Mouse (Mus musculus) olfactory bulb, adult 2 months (tissue): Measurements from ENCODE around the gene Cacng7. TPM values are rescaled to one million over a fixed set of nuclear protein-coding genes. Genes with fewer than 3 reads are reported as not detected.

Experiments
- H3K27ac ChIP-seq: fragments of 200-500 bp; 2 replicates; pipeline ENCODE4 v1.5.1; 2012; ENCODE audit warnings: low read depth, low read length; ENCODE audit not compliant: insufficient read depth
- H3K4me1 ChIP-seq: fragments of 200-500 bp; 2 replicates; pipeline ENCODE4 v1.6.1; 2012; ENCODE audit warnings: low read length; ENCODE audit not compliant: control insufficient read depth, insufficient read depth
- H3K4me3 ChIP-seq: fragments of 200-500 bp; 2 replicates; pipeline ENCODE4 v1.5.1; 2012; ENCODE audit warnings: mild to moderate bottlenecking, low read depth, low read length, moderate library complexity; ENCODE audit not compliant: insufficient read depth
- CTCF ChIP-seq: fragments of 200-500 bp; IDR thresholded peaks from 2 replicates; pipeline ENCODE4 v1.5.1; 2012; ENCODE audit warnings: low read depth, mild to moderate bottlenecking, low read length, moderate library complexity; ENCODE audit not compliant: insufficient read depth
- POLR2A ChIP-seq: fragments of 200-500 bp; IDR thresholded peaks from 2 replicates; pipeline ENCODE4 v1.6.1; 2012; ENCODE audit warnings: mild to moderate bottlenecking, low read depth, low read length, moderate library complexity; ENCODE audit not compliant: insufficient read depth
- WGBS: fragments of 180-500 bp; shearing (Covaris S2); methylation state at CpG from one replicate; pipeline ENCODE4 v1.1.7; 2018; 5-methylcytosine and 5-hydroxymethylcytosine counted together
- polyA plus RNA-seq: library from polyadenylated mRNA; stranded (reverse); fragments of >200 nt; gene quantifications from 2 replicates; pipeline ENCODE4 v1.2.4, GENCODE M21; 2012; ENCODE audit warnings: low replicate concordance; ENCODE audit not compliant: missing spikeins, insufficient read depth, insufficient read length

Cacng7 gene
- polyA plus RNA-seq, 1 experiment: not detected

- TF ChIP-seq POLR2A (no peak), CTCF (no peak)
- no peak overlapping the region for H3K27ac ChIP-seq
- WGBS: 69% methylated on average over 4 of the region's 4 CpGs
- no peak overlapping the region for H3K4me3 ChIP-seq
- no peaks in the 10 kb centered on the region; the same call in 1 of the 2 replicates for H3K4me1 ChIP-seq
These were observed 15.1 kb upstream of the Cacng7 start for GRCm38 (mm10) chr7:3317704-3318103.

- Histone ChIP-seq H3K27ac (no peak overlapping the region), H3K4me1 (no peaks in the 10 kb centered on the region), H3K4me3 (no peak overlapping the region)
- TF ChIP-seq POLR2A: no peak
- 74% methylated on average over 3 of the region's 3 CpGs for WGBS
These were observed 11.9 kb upstream of the Cacng7 start for GRCm38 (mm10) chr7:3320856-3321255.

- no peak for TF ChIP-seq CTCF
- TF ChIP-seq POLR2A: no peak
- WGBS: 82% methylated on average over 1 of the region's 1 CpGs
- no peaks in the 10 kb centered on the region for H3K4me1 ChIP-seq
- H3K27ac ChIP-seq: no peak overlapping the region
- no peak overlapping the region for H3K4me3 ChIP-seq
These were observed 8.9 kb upstream of the Cacng7 start for GRCm38 (mm10) chr7:3323826-3324225.

GRCm38 (mm10) chr7:3327961-3328360 is 4.8 kb upstream of the Cacng7 start:
- no peak overlapping the region for H3K27ac ChIP-seq
- no peak for TF ChIP-seq CTCF
- no peak for TF ChIP-seq POLR2A
- H3K4me3 ChIP-seq: no peak overlapping the region
- peaks cover 12% of the 10 kb centered on the region for H3K4me1 ChIP-seq
- 76% methylated on average over 4 of the region's 4 CpGs for WGBS

- WGBS: 18% methylated on average over 31 of the region's 31 CpGs
- TF ChIP-seq POLR2A (no peak), CTCF (peak; percentile 89)
- Histone ChIP-seq H3K4me1 (peaks cover 15% of the 10 kb centered on the region), H3K4me3 (no peak overlapping the region), H3K27ac (0 out of 2 replicates have a peak overlapping the region, but pooled peaks have one; percentile 45)
These were observed 2.8 kb upstream of the Cacng7 start for GRCm38 (mm10) chr7:3329776-3330546.

- Histone ChIP-seq H3K27ac (peak overlapping the region; percentile 83; the same call in 1 of the 2 replicates), H3K4me3 (peak overlapping the region; percentile 75), H3K4me1 (peaks cover 15% of the 10 kb centered on the region)
- WGBS: 33% methylated on average over 6 of the region's 6 CpGs
- TF ChIP-seq CTCF (no peak), POLR2A (no peak)
These were observed 1.6 kb upstream of the Cacng7 start for GRCm38 (mm10) chr7:3331171-3331570.

GRCm38 (mm10) chr7:3331581-3332223 is 1.1 kb upstream of the Cacng7 start:
- Histone ChIP-seq H3K4me3 (peak overlapping the region; percentile 75), H3K4me1 (peaks cover 19% of the 10 kb centered on the region), H3K27ac (peak overlapping the region; percentile 83)
- TF ChIP-seq CTCF: no peak
- no peak for TF ChIP-seq POLR2A
- under 1% methylated on average over 27 of the region's 27 CpGs for WGBS

- TF ChIP-seq POLR2A (no peak), CTCF (no peak)
- peak overlapping the region; percentile 83 for H3K27ac ChIP-seq
- WGBS: 0% methylated on average over 4 of the region's 4 CpGs
- peaks cover 19% of the 10 kb centered on the region for H3K4me1 ChIP-seq
- H3K4me3 ChIP-seq: peak overlapping the region; percentile 75
These were observed 535 bp upstream of the Cacng7 start for GRCm38 (mm10) chr7:3332224-3332615.

- Histone ChIP-seq H3K27ac (0 out of 2 replicates have a peak overlapping the region, but pooled peaks have one; percentile 6), H3K4me3 (peak overlapping the region; percentile 77), H3K4me1 (peaks cover 24% of the 10 kb centered on the region)
- WGBS: 8% methylated on average over 5 of the region's 5 CpGs
- no peak for TF ChIP-seq CTCF
- TF ChIP-seq POLR2A: no peak
These were observed 787 bp downstream of the Cacng7 start for GRCm38 (mm10) chr7:3333542-3333941.
